Mouse (Mus musculus) embryonic facial prominence, embryonic 13.5 days (tissue): ENCODE measurements at regions not wholly inside any gene's neighbourhood (a gene's known extent, or its start where the extent isn't known, plus 50 kb on each side); places are given as distances from the start of the nearest gene placed in this dataset.
A peak's percentile ranks its signal among the peaks of the same experiment; 100 is the strongest.

ENCODE experiments used
- ATAC-seq: fragments of 200-750 bp; cut with Nextera tagmentation; 2 replicates; pipeline ENCODE4 v1.8.0; 2017; ENCODE audit warnings: low read depth; ENCODE audit not compliant: insufficient number of reproducible peaks, insufficient read depth, low FRiP score, low TSS enrichment
- H3K27ac ChIP-seq: fragments of 300-500 bp; sonication (generic); 2 replicates; pipeline ENCODE4 v1.5.1; 2015; ENCODE audit warnings: moderate library complexity, mild to moderate bottlenecking, inconsistent platforms
- H3K27me3 ChIP-seq: fragments of 300-500 bp; sonication (generic); 2 replicates; pipeline ENCODE4 v1.6.1; 2015; ENCODE audit warnings: mild to moderate bottlenecking, inconsistent platforms
- H3K36me3 ChIP-seq: fragments of 300-500 bp; sonication (generic); 2 replicates; pipeline ENCODE4 v1.6.1; 2015; ENCODE audit warnings: mild to moderate bottlenecking, inconsistent platforms
- H3K4me1 ChIP-seq: fragments of 300-500 bp; sonication (generic); 2 replicates; pipeline ENCODE4 v1.6.1; 2015; ENCODE audit warnings: inconsistent platforms
- H3K4me2 ChIP-seq: fragments of 300-500 bp; sonication (generic); 2 replicates; pipeline ENCODE4 v1.6.1; 2015; ENCODE audit warnings: moderate library complexity, mild to moderate bottlenecking, inconsistent platforms
- H3K4me3 ChIP-seq: fragments of 300-500 bp; sonication (generic); 2 replicates; pipeline ENCODE4 v1.5.1; 2015; ENCODE audit warnings: mild to moderate bottlenecking, inconsistent platforms
- H3K9ac ChIP-seq: fragments of 300-500 bp; sonication (generic); 2 replicates; pipeline ENCODE4 v1.6.1; 2015; ENCODE audit warnings: mild to moderate bottlenecking, inconsistent platforms
- H3K9me3 ChIP-seq: fragments of 300-500 bp; sonication (generic); 2 replicates; pipeline ENCODE4 v1.6.1; 2016; ENCODE audit warnings: inconsistent platforms
- WGBS: fragments of 180-500 bp; shearing (Covaris S2); methylation state at CpG from one replicate; pipeline ENCODE4 v1.1.7; 2015; ENCODE audit warnings: mixed read lengths; 5-methylcytosine and 5-hydroxymethylcytosine counted together

DNA sequence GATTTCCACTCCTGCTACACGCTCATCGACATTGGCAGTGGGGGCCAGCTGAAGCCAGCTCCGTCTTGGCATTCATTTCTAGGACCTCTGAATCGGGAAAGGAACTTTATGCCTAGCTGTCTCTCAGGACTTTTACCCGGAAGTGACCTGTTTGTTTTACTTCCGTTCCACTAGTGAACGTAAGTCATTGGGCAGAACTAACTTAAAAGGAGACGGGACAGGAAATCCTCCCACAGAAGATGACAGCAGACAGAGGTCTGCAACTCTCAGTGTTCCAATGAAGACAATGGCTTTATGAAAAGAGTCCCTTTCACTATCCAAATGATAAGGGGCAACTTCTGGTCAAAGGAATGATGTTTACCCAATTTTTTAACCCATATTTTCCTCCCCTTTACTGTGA is 155.5 kb downstream of the Sec61b start:
- Histone ChIP-seq H3K27me3 (no peaks in the 10 kb centered on the region), H3K9me3 (no peaks in the 10 kb centered on the region), H3K27ac (no peak overlapping the region), H3K4me3 (no peak overlapping the region), H3K9ac (no peak overlapping the region), H3K4me1 (0 out of 2 replicates have a peak, but pooled peaks cover 2% of the 10 kb centered on the region), H3K36me3 (no peaks in the 10 kb centered on the region), H3K4me2 (no peak overlapping the region)
- no peak for ATAC-seq
- 66% methylated on average over 8 of the region's 8 CpGs for WGBS

DNA sequence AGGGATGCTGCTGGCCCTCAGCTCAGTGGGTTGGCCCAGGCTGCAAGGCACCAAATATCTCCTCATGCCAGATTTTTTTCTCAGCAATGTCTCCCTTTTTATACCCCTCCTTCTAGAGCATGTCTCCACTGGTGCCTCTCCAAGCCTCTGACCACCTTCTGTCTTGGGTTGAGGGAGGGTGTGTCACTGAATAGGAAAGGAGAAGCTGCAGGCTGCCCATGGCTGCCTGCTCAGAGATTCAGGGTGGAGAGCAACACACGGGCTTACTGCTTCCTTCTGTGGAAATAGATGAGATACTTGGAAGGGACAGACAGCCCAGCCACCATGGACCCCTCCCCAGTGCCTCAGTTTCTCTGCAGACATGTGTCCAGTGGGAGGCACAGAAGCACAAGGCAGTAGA is 156.0 kb downstream of the Sec61b start:
- no peak overlapping the region for H3K4me3 ChIP-seq
- no peak overlapping the region for H3K27ac ChIP-seq
- WGBS: 48% methylated on average over 1 of the region's 1 CpGs
- H3K9ac ChIP-seq: no peak overlapping the region
- 0 out of 2 replicates have a peak, but pooled peaks cover 2% of the 10 kb centered on the region for H3K4me1 ChIP-seq
- H3K4me2 ChIP-seq: no peak overlapping the region
- no peaks in the 10 kb centered on the region for H3K9me3 ChIP-seq
- no peaks in the 10 kb centered on the region for H3K27me3 ChIP-seq
- H3K36me3 ChIP-seq: no peaks in the 10 kb centered on the region
- no peak for ATAC-seq

DNA sequence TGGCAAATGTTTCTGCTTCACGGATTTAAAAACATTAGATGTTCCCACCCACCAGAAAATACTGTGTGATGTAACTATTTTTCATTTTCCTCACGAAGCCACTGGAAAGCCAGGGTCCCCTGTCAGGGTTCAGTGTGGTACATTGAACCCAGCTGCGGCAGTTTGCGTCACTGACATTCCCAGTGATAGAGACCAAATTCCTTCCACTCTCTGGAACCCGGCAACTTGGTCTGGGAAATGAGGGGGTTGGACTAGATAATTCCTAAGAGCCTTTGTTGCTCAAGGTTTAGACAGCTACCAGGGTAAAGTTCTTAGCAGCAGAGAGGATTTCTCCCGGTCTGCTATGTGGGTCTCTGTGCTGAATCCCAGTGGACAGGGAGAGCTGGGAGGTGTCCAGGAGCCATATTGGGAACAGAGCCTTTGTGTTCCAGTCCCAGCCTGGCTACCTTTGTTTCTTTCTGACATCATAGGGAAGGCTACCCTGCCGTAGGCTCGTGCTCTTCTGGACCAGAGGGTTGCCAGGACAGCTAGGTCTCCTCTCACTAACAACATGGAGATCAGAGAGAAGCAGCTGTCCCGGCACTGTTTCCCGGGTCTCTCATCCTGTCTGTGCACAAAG is 164.5 kb downstream of the Sec61b start:
- Histone ChIP-seq H3K27me3 (no peaks in the 10 kb centered on the region), H3K4me2 (no peak overlapping the region), H3K9ac (no peak overlapping the region), H3K9me3 (no peaks in the 10 kb centered on the region), H3K4me1 (0 out of 2 replicates have a peak, but pooled peaks cover 3% of the 10 kb centered on the region), H3K4me3 (no peak overlapping the region), H3K36me3 (no peaks in the 10 kb centered on the region), H3K27ac (no peak overlapping the region)
- 65% methylated on average over 10 of the region's 10 CpGs for WGBS
- ATAC-seq: no peak

DNA sequence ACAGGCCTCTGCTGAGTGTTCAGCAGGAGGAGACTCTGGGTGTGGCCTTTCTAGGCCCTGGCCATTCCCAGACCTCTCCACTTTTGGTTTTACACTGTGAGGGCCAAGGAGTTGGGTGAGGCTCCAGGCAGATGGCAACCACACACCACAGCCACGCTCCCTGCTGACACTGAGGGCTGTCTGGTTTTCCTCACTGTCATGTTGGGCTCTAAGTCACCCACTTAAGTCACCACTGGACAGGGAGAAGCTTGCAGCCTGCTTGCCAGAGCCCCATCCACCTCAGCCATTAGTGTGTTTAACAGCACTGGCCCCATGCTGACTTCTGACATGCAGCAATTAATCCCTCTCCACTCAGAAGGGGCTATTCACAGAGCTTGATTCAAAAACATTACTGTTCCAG is 170.6 kb downstream of the Sec61b start:
- Histone ChIP-seq H3K9me3 (no peaks in the 10 kb centered on the region), H3K27ac (no peak overlapping the region), H3K4me3 (no peak overlapping the region), H3K9ac (no peak overlapping the region), H3K27me3 (no peaks in the 10 kb centered on the region), H3K36me3 (no peaks in the 10 kb centered on the region), H3K4me1 (no peaks in the 10 kb centered on the region), H3K4me2 (no peak overlapping the region)
- ATAC-seq: no peak
- WGBS: 75% methylated on average over 1 of the region's 1 CpGs

DNA sequence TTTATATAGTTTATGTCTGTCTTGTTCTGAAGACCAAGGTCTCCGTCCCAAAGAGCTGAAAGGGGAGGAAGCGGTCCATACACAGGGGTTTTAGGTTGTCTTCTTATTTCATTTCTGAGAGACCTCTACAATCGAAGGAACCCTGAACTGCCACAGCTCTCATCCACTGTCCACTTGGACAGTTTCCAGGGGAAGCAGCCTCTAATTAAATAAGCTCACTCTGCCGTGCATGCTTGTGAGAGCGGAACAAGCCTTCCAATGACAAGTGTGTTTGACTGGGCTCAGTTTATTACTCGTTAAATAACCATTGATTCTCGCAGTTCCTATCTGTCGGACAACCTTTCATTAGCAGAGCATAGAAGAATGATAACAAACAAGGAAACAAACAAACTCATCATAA is 174.2 kb downstream of the Sec61b start:
- H3K9me3 ChIP-seq: no peaks in the 10 kb centered on the region
- no peak for ATAC-seq
- peaks cover 9% of the 10 kb centered on the region; the same call in 1 of the 2 replicates for H3K4me1 ChIP-seq
- WGBS: 81% methylated on average over 8 of the region's 8 CpGs
- no peak overlapping the region for H3K27ac ChIP-seq
- H3K36me3 ChIP-seq: no peaks in the 10 kb centered on the region
- no peak overlapping the region for H3K4me2 ChIP-seq
- H3K4me3 ChIP-seq: no peak overlapping the region
- H3K9ac ChIP-seq: no peak overlapping the region
- H3K27me3 ChIP-seq: no peaks in the 10 kb centered on the region

DNA sequence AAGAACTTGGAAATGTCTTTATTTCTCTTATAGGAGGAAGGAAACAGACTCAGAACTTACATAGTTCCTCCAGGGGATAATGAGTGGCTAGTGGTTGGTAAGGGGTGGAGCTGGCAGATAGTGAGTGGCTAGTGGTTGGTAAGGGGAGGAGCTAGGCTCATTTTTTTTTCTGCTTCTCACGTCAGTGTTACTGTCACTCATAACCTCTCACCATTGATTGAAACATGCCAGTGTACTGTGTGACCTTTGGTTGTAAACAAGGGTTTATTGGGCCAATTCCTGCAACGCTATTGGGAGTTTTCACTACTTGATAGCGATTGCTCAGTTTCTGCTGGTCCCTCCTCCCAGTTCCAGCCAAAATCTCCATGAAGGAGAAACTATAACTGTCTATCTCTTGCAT is 175.5 kb downstream of the Sec61b start:
- 83% methylated on average over 3 of the region's 3 CpGs for WGBS
- Histone ChIP-seq H3K9ac (no peak overlapping the region), H3K4me1 (peaks cover 9% of the 10 kb centered on the region; the same call in 1 of the 2 replicates), H3K9me3 (no peaks in the 10 kb centered on the region), H3K27ac (no peak overlapping the region), H3K4me3 (no peak overlapping the region), H3K36me3 (no peaks in the 10 kb centered on the region), H3K27me3 (no peaks in the 10 kb centered on the region), H3K4me2 (no peak overlapping the region)
- ATAC-seq: no peak

DNA sequence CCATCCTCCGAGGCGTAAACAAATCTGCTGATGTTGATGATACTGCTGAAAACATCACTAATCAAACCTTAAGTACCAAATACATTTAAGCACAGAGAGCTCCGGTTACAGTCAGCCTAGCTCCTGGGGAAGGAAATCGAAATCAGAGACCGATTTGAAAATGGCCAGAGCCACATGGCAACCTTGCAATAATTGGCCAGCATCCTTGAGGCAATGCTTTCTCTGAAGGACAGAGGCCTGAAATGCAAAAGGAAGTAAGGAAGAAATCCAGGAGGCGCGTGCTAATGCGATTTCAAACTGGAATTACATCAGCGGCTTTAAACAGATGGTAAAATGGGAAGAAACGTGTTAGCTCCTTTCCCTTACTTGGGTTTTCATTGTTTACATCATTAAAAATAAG is 177.1 kb downstream of the Sec61b start:
- Histone ChIP-seq H3K27me3 (no peaks in the 10 kb centered on the region), H3K4me2 (peak overlapping the region; percentile 35; the same call in 1 of the 2 replicates), H3K27ac (no peak overlapping the region), H3K9ac (no peak overlapping the region), H3K9me3 (no peaks in the 10 kb centered on the region), H3K4me1 (peaks cover 9% of the 10 kb centered on the region; the same call in 1 of the 2 replicates), H3K4me3 (no peak overlapping the region), H3K36me3 (no peaks in the 10 kb centered on the region)
- no peak for ATAC-seq
- WGBS: 38% methylated on average over 10 of the region's 10 CpGs

DNA sequence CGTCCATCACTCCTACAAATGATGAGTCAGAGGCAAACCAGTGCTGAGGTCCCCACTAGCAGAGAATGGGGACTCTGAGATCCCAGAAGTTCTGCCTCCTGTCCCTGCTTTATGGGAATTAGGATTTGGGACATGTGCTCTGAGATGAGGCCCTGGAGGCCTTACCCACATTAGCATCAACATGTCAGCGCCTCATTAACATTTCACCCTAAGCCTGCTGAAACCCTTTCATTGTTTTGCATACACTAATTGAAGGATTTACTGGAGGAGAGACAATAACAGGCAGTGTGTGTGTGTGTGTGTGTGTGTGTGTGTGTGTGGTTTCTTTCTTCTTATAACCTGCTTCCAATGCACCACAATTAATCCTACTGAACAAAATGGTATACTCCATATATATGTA is 178.7 kb downstream of the Sec61b start:
- ATAC-seq: no peak
- Histone ChIP-seq H3K27ac (no peak overlapping the region), H3K27me3 (no peaks in the 10 kb centered on the region), H3K4me3 (no peak overlapping the region), H3K4me2 (no peak overlapping the region), H3K9me3 (no peaks in the 10 kb centered on the region), H3K36me3 (no peaks in the 10 kb centered on the region), H3K4me1 (peaks cover 9% of the 10 kb centered on the region; the same call in 1 of the 2 replicates), H3K9ac (no peak overlapping the region)
- WGBS: 73% methylated on average over 2 of the region's 2 CpGs

DNA sequence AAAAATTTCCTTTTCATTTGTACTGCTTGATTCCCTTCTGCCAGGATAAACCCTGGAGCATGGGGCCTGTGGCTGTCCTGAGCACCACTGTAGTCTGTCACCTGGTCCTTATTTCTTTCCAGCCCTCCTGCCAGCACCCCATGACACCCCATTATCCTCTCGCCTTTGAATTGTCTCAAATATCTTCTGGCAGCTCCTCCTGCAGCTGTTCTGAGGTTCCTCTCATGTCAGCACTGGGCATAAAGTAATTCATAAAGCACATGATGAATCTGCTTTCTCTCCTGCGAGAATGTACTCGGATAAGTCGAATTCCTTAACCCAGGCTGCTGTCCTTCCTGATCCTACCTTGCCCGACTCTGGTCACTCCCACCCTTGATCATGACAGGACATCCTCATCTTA is 195.1 kb downstream of the Sec61b start:
- 66% methylated on average over 5 of the region's 5 CpGs for WGBS

DNA sequence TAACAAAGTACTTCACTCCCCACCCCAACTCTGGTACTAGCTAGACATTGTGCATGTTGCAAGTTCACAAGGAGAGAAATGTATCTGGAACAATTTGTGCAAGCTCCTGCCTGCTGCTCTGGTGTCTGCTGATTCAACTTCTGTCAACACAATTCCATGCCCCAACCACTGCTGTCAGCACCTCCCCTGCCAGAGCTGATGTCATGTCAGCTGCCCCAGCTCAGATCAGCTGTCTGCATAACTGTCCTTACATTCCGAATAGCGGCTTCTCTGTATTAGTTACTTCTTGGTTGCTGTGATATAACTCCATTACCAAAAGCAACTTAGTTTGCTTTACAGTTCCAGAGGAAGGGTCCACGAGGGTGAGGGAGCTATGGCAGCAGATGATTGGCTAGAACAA is 196.0 kb downstream of the Sec61b start:
- H3K27ac ChIP-seq: no peak overlapping the region
- ATAC-seq: no peak
- H3K4me3 ChIP-seq: no peak overlapping the region
- WGBS: 62% methylated on average over 3 of the region's 3 CpGs
- H3K4me2 ChIP-seq: no peak overlapping the region
- no peak overlapping the region for H3K9ac ChIP-seq
- H3K9me3 ChIP-seq: no peaks in the 10 kb centered on the region
- H3K4me1 ChIP-seq: 0 out of 2 replicates have a peak, but pooled peaks cover 7% of the 10 kb centered on the region
- no peaks in the 10 kb centered on the region for H3K36me3 ChIP-seq
- H3K27me3 ChIP-seq: peaks cover 4% of the 10 kb centered on the region; the same call in 1 of the 2 replicates

More for the DNA sequence above, 195.1 kb downstream of the Sec61b start:
- no peak overlapping the region for H3K9ac ChIP-seq
- H3K4me2 ChIP-seq: no peak overlapping the region
- ATAC-seq: no peak
- H3K27ac ChIP-seq: no peak overlapping the region
- no peak overlapping the region for H3K4me3 ChIP-seq
- H3K9me3 ChIP-seq: no peaks in the 10 kb centered on the region
- no peaks in the 10 kb centered on the region for H3K36me3 ChIP-seq
- 0 out of 2 replicates have a peak, but pooled peaks cover 7% of the 10 kb centered on the region for H3K4me1 ChIP-seq
- H3K27me3 ChIP-seq: peaks cover 4% of the 10 kb centered on the region; the same call in 1 of the 2 replicates

DNA sequence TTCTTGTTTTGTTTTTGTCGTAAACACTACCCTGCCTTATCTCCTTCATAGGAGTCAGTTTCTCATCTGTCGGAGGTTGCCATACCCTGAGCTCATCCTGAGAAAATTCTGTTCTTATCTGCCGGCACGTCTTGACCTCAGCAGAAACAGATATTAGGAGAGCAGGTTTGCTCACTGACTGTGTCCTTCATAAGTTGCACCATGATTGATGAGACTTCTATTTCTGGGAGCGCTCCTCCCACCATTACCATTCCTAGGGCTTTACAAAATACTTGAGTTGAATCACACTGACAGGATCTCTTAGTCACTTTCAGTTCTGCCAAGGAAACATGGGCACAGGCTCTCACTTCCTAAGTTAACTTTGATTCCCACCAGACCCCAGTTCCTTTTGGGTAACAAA is 196.9 kb downstream of the Sec61b start:
- Histone ChIP-seq H3K27me3 (peaks cover 4% of the 10 kb centered on the region; the same call in 1 of the 2 replicates), H3K4me3 (no peak overlapping the region), H3K36me3 (no peaks in the 10 kb centered on the region), H3K4me1 (0 out of 2 replicates have a peak, but pooled peaks cover 7% of the 10 kb centered on the region), H3K27ac (no peak overlapping the region), H3K9me3 (no peaks in the 10 kb centered on the region), H3K9ac (no peak overlapping the region), H3K4me2 (no peak overlapping the region)
- ATAC-seq: no peak
- WGBS: 93% methylated on average over 5 of the region's 5 CpGs

DNA sequence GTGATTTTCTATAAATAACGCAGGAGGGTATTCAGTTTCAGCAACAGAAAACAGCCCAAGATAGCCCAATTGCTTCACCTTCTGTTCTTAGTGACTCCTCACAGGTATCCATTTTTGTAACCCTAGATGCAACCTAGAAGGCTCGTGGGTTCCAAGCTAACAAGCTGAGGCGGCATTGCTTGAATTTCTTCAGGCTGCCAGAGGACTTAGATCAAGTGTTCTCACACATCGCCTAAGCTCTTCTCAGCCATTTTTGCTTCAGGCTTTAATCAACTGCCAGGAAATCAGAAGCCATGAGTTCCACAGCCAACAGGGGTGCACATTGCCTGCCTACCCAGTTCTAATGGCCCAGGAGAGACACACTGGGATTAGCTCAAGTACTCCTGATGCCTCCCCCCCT is 206.7 kb downstream of the Sec61b start:
- no peaks in the 10 kb centered on the region for H3K9me3 ChIP-seq
- H3K4me3 ChIP-seq: no peak overlapping the region
- H3K27me3 ChIP-seq: no peaks in the 10 kb centered on the region
- no peaks in the 10 kb centered on the region for H3K36me3 ChIP-seq
- no peak overlapping the region for H3K4me2 ChIP-seq
- WGBS: 71% methylated on average over 4 of the region's 4 CpGs
- no peaks in the 10 kb centered on the region for H3K4me1 ChIP-seq
- no peak overlapping the region for H3K27ac ChIP-seq
- no peak overlapping the region for H3K9ac ChIP-seq
- no peak for ATAC-seq
